Mouse (Mus musculus) bone marrow macrophage, adult 2 months (primary cell): Measurements from ENCODE around the gene Nudt4. TPM values are rescaled to one million over a fixed set of nuclear protein-coding genes. Genes with fewer than 3 reads are reported as not detected.
A peak's percentile ranks its signal among the peaks of the same experiment; 100 is the strongest.
"Not testable (repeated sequence)": the region's sequence is repeated elsewhere in the genome, so short reads cannot be mapped to it uniquely, and the experiment has no call there.

Experiments used
- H3K27ac ChIP-seq: 2 replicates; pipeline ENCODE4 v1.5.1; 2012; ENCODE audit warnings: low read depth, low read length; ENCODE audit not compliant: insufficient read depth
- H3K4me1 ChIP-seq: 2 replicates; pipeline ENCODE4 v1.6.1; 2012; ENCODE audit warnings: low read length; ENCODE audit not compliant: control insufficient read depth, insufficient read depth
- H3K4me3 ChIP-seq: 2 replicates; pipeline ENCODE4 v1.5.1; 2012; ENCODE audit warnings: mild to moderate bottlenecking, low read length, moderate library complexity; ENCODE audit not compliant: insufficient read depth
- CTCF ChIP-seq: IDR thresholded peaks from 2 replicates; pipeline ENCODE4 v1.5.1; 2012; ENCODE audit warnings: low read depth, mild to moderate bottlenecking, low read length, moderate library complexity
- POLR2A ChIP-seq: IDR thresholded peaks from 2 replicates; pipeline ENCODE4 v1.6.1; 2012; ENCODE audit warnings: mild to moderate bottlenecking, low read depth, low read length, borderline replicate concordance
- polyA plus RNA-seq: library from polyadenylated mRNA; stranded (reverse); fragments of >200 nt; gene quantifications from 2 replicates; pipeline ENCODE4 v1.2.4, GENCODE M21; 2012; ENCODE audit not compliant: missing spikeins, insufficient read depth, insufficient read length

The Nudt4 gene
- polyA plus RNA-seq, 1 experiment = 42.5 TPM

DNA sequence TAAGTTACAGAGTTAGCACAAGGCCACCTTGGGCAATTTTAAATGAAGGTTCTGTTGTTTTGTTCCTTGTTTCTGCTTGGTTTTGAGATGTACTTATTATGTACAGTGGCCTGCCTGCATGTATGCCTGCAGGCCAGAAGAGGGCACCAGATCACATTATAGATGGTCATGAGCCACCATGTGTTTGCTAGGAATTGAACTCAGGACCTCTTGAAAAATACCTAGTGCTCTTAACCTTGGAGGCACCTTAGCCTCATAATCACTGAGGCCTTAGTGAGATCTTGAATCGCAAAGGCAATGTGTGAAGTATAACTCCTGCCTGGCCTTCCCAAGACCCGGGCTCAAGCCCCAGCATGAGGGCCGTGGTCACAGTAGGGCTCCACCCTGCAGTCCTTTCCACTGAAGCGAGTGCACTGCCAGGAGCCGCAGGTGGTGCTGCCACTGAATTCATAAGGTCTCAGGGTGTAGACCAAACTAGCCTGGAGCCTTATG lies 6.6 kb downstream of the Nudt4 start:
- no peak overlapping the region for H3K4me3 ChIP-seq
- H3K27ac ChIP-seq = no peak overlapping the region
- peak; percentile 19; the same call in 1 of the 2 replicates for TF ChIP-seq CTCF
- TF ChIP-seq POLR2A = no peak
- peaks cover 6% of the 10 kb centered on the region for H3K4me1 ChIP-seq

DNA sequence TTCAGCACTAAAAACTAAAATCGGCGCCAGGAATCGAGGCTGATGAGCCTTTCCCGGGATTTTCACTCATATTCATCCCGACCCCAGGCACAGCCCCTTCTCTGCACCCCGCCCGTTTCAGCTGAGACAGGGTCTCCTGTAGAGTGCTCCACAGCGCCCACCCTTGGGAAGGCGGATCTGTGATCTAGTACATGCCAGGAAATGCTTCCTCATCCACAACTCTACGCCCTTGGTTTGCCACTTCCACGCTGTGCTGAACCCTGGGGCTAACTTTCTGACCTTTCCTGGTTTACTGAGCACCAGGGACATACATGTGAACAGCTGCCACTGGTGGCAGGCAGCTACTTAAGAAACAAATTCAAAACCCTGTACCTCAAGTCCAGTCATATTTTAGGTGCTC lies 8.1 kb downstream of the Nudt4 start:
- no peaks in the 10 kb centered on the region for H3K4me1 ChIP-seq
- H3K27ac ChIP-seq = no peak overlapping the region

DNA sequence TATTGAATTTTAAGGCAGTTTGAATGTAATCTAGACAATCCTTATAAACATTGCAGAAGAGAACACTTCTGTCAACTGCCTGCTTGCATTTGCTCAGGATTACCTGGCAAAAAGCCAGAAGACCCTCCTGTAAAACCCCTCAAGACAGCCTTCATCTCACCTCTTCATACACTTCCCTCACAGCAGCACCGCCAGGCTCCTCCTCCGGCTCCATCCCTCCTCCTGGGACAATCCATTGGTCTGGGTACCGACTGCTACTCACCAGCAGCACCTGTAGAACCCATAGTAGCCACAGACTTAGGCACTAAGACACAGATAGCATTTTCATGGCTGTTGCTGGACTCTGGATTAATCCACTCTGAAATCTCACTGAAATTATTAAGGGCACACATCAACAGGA lies 11.6 kb downstream of the Nudt4 start:
- Histone ChIP-seq H3K4me1 (peaks cover 10% of the 10 kb centered on the region), H3K4me3 (no peak overlapping the region), H3K27ac (no peak overlapping the region)
- no peak for TF ChIP-seq CTCF
- no peak for TF ChIP-seq POLR2A

More for the DNA sequence above, 8.1 kb downstream of the Nudt4 start:
- no peak for TF ChIP-seq CTCF
- TF ChIP-seq POLR2A = no peak
- no peak overlapping the region for H3K4me3 ChIP-seq

DNA sequence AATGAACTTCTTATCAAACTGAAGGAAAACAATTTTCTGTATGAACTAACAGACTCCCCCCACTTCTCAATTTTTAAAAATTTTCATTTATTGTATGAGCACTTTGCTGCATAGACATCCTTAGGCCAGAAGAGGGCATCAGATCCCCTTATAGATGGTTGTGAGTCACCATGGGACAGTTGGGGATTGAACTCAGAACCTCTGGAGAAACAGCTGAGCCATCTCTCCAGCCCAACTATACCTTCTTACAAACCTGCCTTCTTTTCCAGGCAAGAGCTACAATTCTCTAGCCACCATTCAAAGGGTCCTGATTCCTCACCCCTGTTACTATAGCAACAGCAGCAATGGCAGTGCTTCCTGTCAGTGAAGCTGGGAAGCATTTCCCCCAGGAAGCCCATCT lies 12.2 kb downstream of the Nudt4 start:
- H3K4me3 ChIP-seq = no peak overlapping the region
- H3K27ac ChIP-seq = no peak overlapping the region
- TF ChIP-seq CTCF (no peak), POLR2A (no peak)
- H3K4me1 ChIP-seq = peaks cover 10% of the 10 kb centered on the region

DNA sequence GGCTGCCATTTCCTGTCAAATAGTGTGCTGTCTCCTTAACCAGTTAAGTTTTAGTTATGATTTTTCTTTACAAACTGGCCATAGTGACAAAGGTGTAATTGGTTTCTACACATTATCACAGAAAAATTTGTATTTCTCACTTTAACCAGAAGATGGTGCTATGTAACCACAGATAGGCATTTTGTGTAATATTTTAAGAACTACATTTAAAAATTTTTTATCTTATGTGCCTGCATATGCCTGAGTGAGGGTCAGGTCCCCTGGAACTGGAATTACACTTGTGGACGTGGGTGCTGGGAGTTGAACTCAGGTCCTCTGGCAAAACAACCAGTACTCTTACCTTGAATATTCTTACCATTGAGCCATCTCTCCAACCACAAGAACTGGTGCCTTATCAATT lies 13.4 kb downstream of the Nudt4 start:
- Histone ChIP-seq H3K27ac (no peak overlapping the region), H3K4me1 (peaks cover 10% of the 10 kb centered on the region), H3K4me3 (no peak overlapping the region)
- TF ChIP-seq POLR2A (no peak), CTCF (peak; percentile 72)

DNA sequence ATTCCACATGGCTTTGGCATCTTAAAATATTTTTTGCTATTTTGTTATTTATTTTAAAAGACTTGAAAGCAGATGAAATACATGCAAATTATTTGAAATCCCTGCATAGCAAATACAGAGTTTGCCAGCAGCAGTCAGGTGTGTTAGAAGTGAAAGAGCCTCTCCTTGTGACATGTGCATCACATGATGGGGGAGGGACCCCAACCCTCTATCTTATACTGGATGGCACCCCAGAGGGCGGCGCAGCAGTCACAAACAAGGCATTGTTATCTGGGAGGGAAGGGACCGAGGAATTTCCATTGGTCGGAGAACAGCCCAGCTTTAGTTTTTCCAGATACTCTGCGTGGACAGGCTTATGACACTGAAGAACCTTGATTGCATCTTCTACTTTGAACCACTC lies 14.9 kb downstream of the Nudt4 start:
- H3K4me1 ChIP-seq = peaks cover 10% of the 10 kb centered on the region
- H3K4me3 ChIP-seq, H3K27ac ChIP-seq: not testable (repeated sequence)

DNA sequence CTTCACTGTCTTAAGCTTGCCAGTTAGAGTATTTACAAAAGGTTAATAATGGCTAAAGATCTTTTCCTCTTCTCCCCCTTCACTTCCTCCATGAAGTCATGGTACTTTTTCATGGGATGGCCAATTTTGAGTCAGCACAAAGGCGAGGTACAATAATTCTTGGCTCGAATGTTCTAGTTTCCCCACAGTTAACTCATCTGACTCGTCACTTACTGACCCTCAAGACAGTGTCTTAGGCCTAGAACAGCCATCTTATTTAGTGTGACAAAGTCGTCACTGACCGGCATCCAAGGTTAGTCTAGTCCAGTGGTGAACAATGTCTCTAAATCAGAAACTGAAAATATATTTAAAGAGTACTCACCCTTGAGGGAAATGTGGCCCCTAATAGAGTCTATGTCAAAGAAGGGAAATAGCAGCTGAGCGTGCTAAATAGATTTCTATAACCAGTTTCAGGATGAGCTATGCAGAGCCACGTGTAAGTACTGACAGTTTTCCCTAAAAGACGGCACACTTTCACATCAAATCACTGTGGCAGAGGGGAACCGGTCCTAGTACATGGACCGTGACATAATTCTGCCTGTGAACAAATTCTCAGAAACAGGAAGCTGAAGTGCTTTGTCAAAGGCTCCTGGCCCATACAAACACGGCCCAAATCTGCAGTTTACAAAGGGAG lies 15.7 kb downstream of the Nudt4 start:
- H3K27ac ChIP-seq = peak overlapping the region; percentile 35
- no peak for TF ChIP-seq CTCF
- TF ChIP-seq POLR2A = no peak
- peaks cover 10% of the 10 kb centered on the region for H3K4me1 ChIP-seq
- H3K4me3 ChIP-seq = no peak overlapping the region

DNA sequence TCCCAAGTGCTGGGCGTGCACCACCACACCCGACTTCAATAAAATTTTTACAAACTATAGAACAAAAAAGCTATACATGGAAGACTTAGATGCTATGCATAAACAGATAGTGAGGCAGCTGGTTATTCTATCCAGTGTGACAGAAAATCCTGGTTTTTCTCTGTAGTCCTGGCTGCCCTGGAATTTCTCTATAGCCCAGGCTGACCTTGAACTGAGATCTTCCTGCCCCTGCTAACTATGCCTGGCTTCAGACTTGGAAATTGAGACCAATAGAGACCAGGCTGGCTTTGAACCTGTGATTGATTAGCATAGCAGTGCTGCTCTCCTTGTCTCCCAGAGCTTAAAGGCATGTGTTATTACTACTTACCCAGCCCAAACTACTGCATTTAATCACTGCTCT lies 17.8 kb downstream of the Nudt4 start:
- Histone ChIP-seq H3K27ac (no peak overlapping the region), H3K4me1 (peaks cover 10% of the 10 kb centered on the region), H3K4me3 (no peak overlapping the region)
- TF ChIP-seq POLR2A = no peak

DNA sequence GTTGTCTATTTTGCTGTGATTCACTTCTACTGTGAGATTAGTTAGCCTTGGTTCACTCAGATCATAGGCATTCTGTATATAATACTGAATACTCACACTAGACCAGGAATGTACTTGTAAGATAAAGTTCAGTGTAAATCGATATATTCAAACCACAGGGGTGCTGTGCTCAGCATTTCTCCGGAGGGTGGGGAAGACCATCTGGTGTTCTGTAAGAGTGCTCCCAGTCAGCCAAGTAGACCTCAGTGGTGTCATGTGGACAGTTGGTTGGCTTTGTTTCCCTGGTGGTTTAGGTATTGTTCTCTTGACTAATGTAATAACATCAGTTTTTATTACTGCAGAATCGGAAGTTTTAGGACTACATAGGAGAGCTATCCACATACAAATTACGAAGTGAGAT lies 18.9 kb downstream of the Nudt4 start:
- H3K4me1 ChIP-seq = peaks cover 10% of the 10 kb centered on the region
- no peak overlapping the region for H3K4me3 ChIP-seq
- H3K27ac ChIP-seq = no peak overlapping the region
- no peak for TF ChIP-seq POLR2A
- no peak for TF ChIP-seq CTCF

DNA sequence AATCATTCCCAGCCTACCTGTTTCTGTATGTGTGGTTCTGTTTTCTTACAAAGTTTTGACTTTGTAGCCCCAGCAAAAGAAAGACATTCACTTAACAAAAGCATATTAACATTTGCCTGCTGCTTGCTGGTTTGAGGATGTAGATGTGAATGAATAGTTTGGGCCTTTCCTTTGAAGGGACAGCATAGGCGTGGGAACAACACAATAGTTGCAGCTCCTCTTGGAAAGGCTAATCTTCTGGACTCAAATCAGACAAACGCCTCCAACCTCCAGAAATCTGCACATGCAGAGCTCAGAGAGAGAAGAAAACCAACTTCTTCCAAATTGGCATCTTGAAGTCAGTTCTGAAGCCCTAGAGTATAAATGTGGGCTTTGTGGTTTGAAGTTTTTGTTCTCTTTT lies 19.3 kb downstream of the Nudt4 start:
- Histone ChIP-seq H3K4me1 (peaks cover 10% of the 10 kb centered on the region), H3K4me3 (no peak overlapping the region), H3K27ac (no peak overlapping the region)
- TF ChIP-seq CTCF (no peak), POLR2A (no peak)

DNA sequence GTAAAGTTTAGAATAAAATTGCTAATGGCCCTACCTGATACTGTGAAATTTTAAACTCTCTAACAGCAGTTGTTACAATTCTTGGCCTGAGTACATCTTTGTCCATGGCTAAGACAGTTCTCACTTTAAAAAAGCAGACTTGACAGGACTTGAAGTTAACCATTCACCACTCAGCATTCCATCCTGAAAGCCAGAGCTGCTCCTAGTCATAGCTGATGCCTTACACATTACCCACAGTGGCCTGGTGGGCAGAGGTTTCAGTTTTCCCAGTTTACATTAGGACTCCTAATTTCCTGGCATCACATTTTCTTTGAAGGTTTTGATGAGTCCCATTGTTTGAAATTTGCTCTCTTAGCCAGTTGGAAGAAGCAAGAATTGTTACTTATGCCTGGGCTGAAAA lies 19.9 kb downstream of the Nudt4 start:
- no peak for TF ChIP-seq POLR2A
- Histone ChIP-seq H3K27ac (no peak overlapping the region), H3K4me3 (no peak overlapping the region), H3K4me1 (peaks cover 8% of the 10 kb centered on the region)
